Mouse (Mus musculus) retina, postnatal 1 day (tissue): ENCODE results near the gene Map3k5.
"Not testable (repeated sequence)": the region's sequence is repeated elsewhere in the genome, so short reads cannot be mapped to it uniquely, and the experiment has no call there.

Experiments
- DNase-seq: peaks from one replicate; pipeline ENCODE4 v3.0.0-alpha.2; 2012

The Map3k5 gene

GRCm38 (mm10) chr10:19968445-19968844, 34.2 kb downstream of the Map3k5 start:
- DNase-seq, result no peak

- no peak for DNase-seq
Observed at GRCm38 (mm10) chr10:19969831-19970460, 35.7 kb downstream of the Map3k5 start.

- DNase-seq, result not testable (repeated sequence)
Observed at GRCm38 (mm10) chr10:19971491-19971890, 37.2 kb downstream of the Map3k5 start.

GRCm38 (mm10) chr10:19973321-19974108, 39.2 kb downstream of the Map3k5 start:
- no peak for DNase-seq

- DNase-seq, result no peak
Observed at GRCm38 (mm10) chr10:19977557-19977956, 43.3 kb downstream of the Map3k5 start.

- DNase-seq, result no peak
Observed at GRCm38 (mm10) chr10:19978662-19979199, 44.5 kb downstream of the Map3k5 start.

GRCm38 (mm10) chr10:19987736-19988135, 53.5 kb downstream of the Map3k5 start:
- DNase-seq, result no peak

- DNase-seq, result no peak
Observed at GRCm38 (mm10) chr10:19989986-19990385, 55.7 kb downstream of the Map3k5 start.

- no peak for DNase-seq
Observed at GRCm38 (mm10) chr10:19990638-19991037, 56.4 kb downstream of the Map3k5 start.

- DNase-seq, result peak; percentile 42
Observed at GRCm38 (mm10) chr10:19991237-19991865, 57.1 kb downstream of the Map3k5 start.

- DNase-seq, result no peak
Observed at GRCm38 (mm10) chr10:19991866-19992252, 57.6 kb downstream of the Map3k5 start.

- no peak for DNase-seq
Observed at GRCm38 (mm10) chr10:19994469-19995450, 60.5 kb downstream of the Map3k5 start.

GRCm38 (mm10) chr10:19996151-19996550, 61.9 kb downstream of the Map3k5 start:
- no peak for DNase-seq

- DNase-seq, result no peak
Observed at GRCm38 (mm10) chr10:19999703-20000407, 65.6 kb downstream of the Map3k5 start.

GRCm38 (mm10) chr10:20000408-20000770, 66.1 kb downstream of the Map3k5 start:
- DNase-seq, result no peak

GRCm38 (mm10) chr10:20001990-20002389, 67.7 kb downstream of the Map3k5 start:
- DNase-seq, result peak; percentile 37

GRCm38 (mm10) chr10:20003006-20003405, 68.7 kb downstream of the Map3k5 start:
- no peak for DNase-seq

GRCm38 (mm10) chr10:20004786-20005185, 70.5 kb downstream of the Map3k5 start:
- DNase-seq, result no peak

GRCm38 (mm10) chr10:20005491-20005952, 71.2 kb downstream of the Map3k5 start:
- DNase-seq, result no peak

- DNase-seq, result peak; percentile 33
Observed at GRCm38 (mm10) chr10:20006333-20007093, 72.2 kb downstream of the Map3k5 start.

GRCm38 (mm10) chr10:20009310-20009709, 75.0 kb downstream of the Map3k5 start:
- no peak for DNase-seq
